15 mouse cellular contexts compared by ENCODE assay signal in genomic region chr10:80572477-80572876, GRCm38 (mm10). TPM values are rescaled to one million over a fixed set of nuclear protein-coding genes. Genes with fewer than 3 reads are reported as not detected.
DNase-seq lines count a peak whose midpoint lies in the region; ATAC-seq lines count a peak whose summit lies in the region.
"Had no signal": no experiment of that assay in that cellular context is flagged by ENCODE, and none has a peak within 500 bp of the region (broad histone marks: within the 10 kb centered on the region; RNA-seq: fewer than 3 reads in every experiment).

No protein-coding gene starts in this region.

- peak overlapping the region; percentile 98 for H3K9ac ChIP-seq in liver, embryonic 13.5 days
- H3K9ac ChIP-seq: embryonic facial prominence, embryonic 15.5 days had no signal

- no peaks in the 10 kb centered on the region for H3K27me3 ChIP-seq in liver, embryonic 13.5 days
- H3K27me3 ChIP-seq: embryonic facial prominence, embryonic 15.5 days; limb, embryonic 13.5 days; neural tube, embryonic 15.5 days had no signal

- H3K27ac ChIP-seq in liver, embryonic 13.5 days, result peak overlapping the region; percentile 99
- H3K27ac ChIP-seq: neural tube, embryonic 15.5 days had no signal

- no peaks in the 10 kb centered on the region for H3K9me3 ChIP-seq in liver, embryonic 13.5 days (replicated peaks)
- H3K9me3 ChIP-seq: embryonic facial prominence, embryonic 15.5 days; limb, embryonic 13.5 days; neural tube, embryonic 15.5 days had no signal

- peak; percentile 39 for DNase-seq in cerebellum, adult 9-10 months
- DNase-seq in cerebellum, adult 18-20 months, result no peak
- DNase-seq in spleen, adult 12 weeks (ENCODE audit: low spot score), result peak; percentile 46
- DNase-seq in spleen, adult 18-20 months, result no peak
- DNase-seq in liver, embryonic 13.5 days, result peak; percentile 83
- no peak for DNase-seq in embryo, embryonic 10 days (ENCODE audit: low spot score)
- DNase-seq in layer of hippocampus, adult 8-10 months (ENCODE audit: low spot score in 2 of 2), result no peak
- DNase-seq: cerebellum, postnatal 25 days; kidney, postnatal 10 days; right cerebral cortex, postnatal 25 days had no signal

- H3K4me1 ChIP-seq in liver, embryonic 13.5 days (replicated peaks), result peaks cover 90% of the 10 kb centered on the region

- ATAC-seq in liver, embryonic 13.5 days (ENCODE audit: low read depth), result peak; percentile 65
- no peak for ATAC-seq in CD4-positive, CD25-positive, alpha-beta regulatory T cell, adult 4 months

- H3K4me3 ChIP-seq in liver, embryonic 13.5 days (replicated peaks), result peak overlapping the region; percentile 96
- H3K4me3 ChIP-seq: embryonic facial prominence, embryonic 15.5 days; limb, embryonic 13.5 days; neural tube, embryonic 15.5 days had no signal

- WGBS in liver, embryonic 13.5 days (ENCODE audit: insufficient replicate concordance), result 21% methylated on average over 2 of the region's 2 CpGs

- H3K36me3 ChIP-seq in liver, embryonic 13.5 days, result peaks cover 29% of the 10 kb centered on the region
- H3K36me3 ChIP-seq: neural tube, embryonic 15.5 days had no signal

- peak overlapping the region; percentile 100 for H3K4me2 ChIP-seq in liver, embryonic 13.5 days
- H3K4me2 ChIP-seq: limb, embryonic 13.5 days; neural tube, embryonic 15.5 days had no signal

RNA-seq across cellular contexts. Expression of gene Klf16, which starts 4.6 kb away (rescaled TPM):
- polyA plus RNA-seq in liver, embryonic 13.5 days (2015; fragmentation: Nextera tagmentation; extraction: Ambion mirVana), result 13.4 and 14.1 TPM in 2 replicates
- 1 to 10 TPM; 7.2 to 10.0 TPM for polyA plus RNA-seq in CD4-positive, CD25-positive, alpha-beta regulatory T cell, adult 4 months (2017; shearing (Covaris generic))
- total RNA-seq in layer of hippocampus, adult 8-10 months (2022), result 10 to 100 TPM; 47.5 to 51.9 (median 49.3) TPM

RNA-seq across cellular contexts. Expression of gene Rexo1, which starts 11.1 kb away (rescaled TPM):
- polyA plus RNA-seq in liver, embryonic 13.5 days (2015; fragmentation: Nextera tagmentation; extraction: Ambion mirVana), result 13.4 and 13.8 TPM in 2 replicates
- polyA plus RNA-seq in CD4-positive, CD25-positive, alpha-beta regulatory T cell, adult 4 months (2017; shearing (Covaris generic)), result 10 to 100 TPM; 13.6 to 16.4 TPM
- 10 to 100 TPM; 45.3 to 53.2 (median 49.5) TPM for total RNA-seq in layer of hippocampus, adult 8-10 months (2022)

RNA-seq across cellular contexts. Expression of gene Abhd17a, which starts 17.7 kb away (rescaled TPM):
- polyA plus RNA-seq in liver, embryonic 13.5 days (2015; fragmentation: Nextera tagmentation; extraction: Ambion mirVana), result 45.1 and 51.7 TPM in 2 replicates
- 1 to 10 TPM; 2.3 to 9.7 TPM for polyA plus RNA-seq in CD4-positive, CD25-positive, alpha-beta regulatory T cell, adult 4 months (2017; shearing (Covaris generic))
- total RNA-seq in layer of hippocampus, adult 8-10 months (2022), result 100 to 1,000 TPM; 144 to 155 (median 147) TPM

RNA-seq across cellular contexts. Expression of gene Scamp4, which starts 30.2 kb away (rescaled TPM):
- polyA plus RNA-seq in liver, embryonic 13.5 days (2015; fragmentation: Nextera tagmentation; extraction: Ambion mirVana), result 52.0 and 54.6 TPM in 2 replicates
- 100 to 1,000 TPM in 1 of 2 experiments, 10 to 100 TPM in 1; 98.1 to 145 TPM for polyA plus RNA-seq in CD4-positive, CD25-positive, alpha-beta regulatory T cell, adult 4 months (2017; shearing (Covaris generic))
- 10 to 100 TPM; 39.3 to 58.6 (median 42.8) TPM for total RNA-seq in layer of hippocampus, adult 8-10 months (2022)

RNA-seq across cellular contexts. Expression of gene Adat3, which starts 30.2 kb away (rescaled TPM):
- 5.7 and 6.3 TPM in 2 replicates for polyA plus RNA-seq in liver, embryonic 13.5 days (2015; fragmentation: Nextera tagmentation; extraction: Ambion mirVana)
- polyA plus RNA-seq in CD4-positive, CD25-positive, alpha-beta regulatory T cell, adult 4 months (2017; shearing (Covaris generic)), result 1 to 10 TPM; 1.7 to 3.6 TPM
- 1 to 10 TPM; 2.0 to 5.0 (median 3.0) TPM for total RNA-seq in layer of hippocampus, adult 8-10 months (2022)
- total RNA-seq: monocyte, adult 5-6 weeks had no signal

Comparison
In these comparisons a context has a peak if more than half of its experiments do, and no peak if none do; other contexts are left out.
1. DNase-seq: peak in cerebellum, adult 9-10 months (single experiment), spleen, adult 12 weeks (single experiment) and liver, embryonic 13.5 days (single experiment); none in cerebellum, adult 18-20 months (0 of 2), spleen, adult 18-20 months (0 of 2), embryo, embryonic 10 days (single experiment) and layer of hippocampus, adult 8-10 months (0 of 2).